Mouse (Mus musculus) mature B cell (primary cell): ENCODE results near the gene Ifit1bl1.
"Not testable (repeated sequence)": the region's sequence is repeated elsewhere in the genome, so short reads cannot be mapped to it uniquely, and the experiment has no call there.

Experiments used
- in situ Hi-C: fragments of 300-500 bp; cut with MboI; formaldehyde crosslinking; loops from 2 replicates; pipeline ENCODE4 v1.14.3; 2019

Ifit1bl1 gene

DNA sequence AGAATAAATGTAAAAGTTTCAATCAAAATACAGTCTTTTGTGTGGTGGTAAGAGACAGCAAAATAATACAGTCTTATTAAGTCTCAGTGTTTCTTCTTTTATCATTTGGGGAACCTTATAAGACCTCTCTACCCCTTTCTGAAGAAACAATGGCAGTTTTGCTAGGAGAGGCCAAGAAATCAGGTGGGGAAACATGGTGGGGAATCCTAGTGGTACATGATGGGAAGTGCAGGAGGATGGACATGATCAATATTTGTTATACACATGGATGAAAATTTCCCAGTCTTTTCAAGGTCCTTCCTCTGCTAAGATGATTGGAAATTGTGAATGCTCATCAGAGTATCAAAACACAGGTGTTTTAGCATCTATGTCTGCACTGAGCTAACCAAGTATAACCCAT lies 12.8 kb downstream of the Ifit1bl1 start:
- in situ Hi-C loops = no loop called here

DNA sequence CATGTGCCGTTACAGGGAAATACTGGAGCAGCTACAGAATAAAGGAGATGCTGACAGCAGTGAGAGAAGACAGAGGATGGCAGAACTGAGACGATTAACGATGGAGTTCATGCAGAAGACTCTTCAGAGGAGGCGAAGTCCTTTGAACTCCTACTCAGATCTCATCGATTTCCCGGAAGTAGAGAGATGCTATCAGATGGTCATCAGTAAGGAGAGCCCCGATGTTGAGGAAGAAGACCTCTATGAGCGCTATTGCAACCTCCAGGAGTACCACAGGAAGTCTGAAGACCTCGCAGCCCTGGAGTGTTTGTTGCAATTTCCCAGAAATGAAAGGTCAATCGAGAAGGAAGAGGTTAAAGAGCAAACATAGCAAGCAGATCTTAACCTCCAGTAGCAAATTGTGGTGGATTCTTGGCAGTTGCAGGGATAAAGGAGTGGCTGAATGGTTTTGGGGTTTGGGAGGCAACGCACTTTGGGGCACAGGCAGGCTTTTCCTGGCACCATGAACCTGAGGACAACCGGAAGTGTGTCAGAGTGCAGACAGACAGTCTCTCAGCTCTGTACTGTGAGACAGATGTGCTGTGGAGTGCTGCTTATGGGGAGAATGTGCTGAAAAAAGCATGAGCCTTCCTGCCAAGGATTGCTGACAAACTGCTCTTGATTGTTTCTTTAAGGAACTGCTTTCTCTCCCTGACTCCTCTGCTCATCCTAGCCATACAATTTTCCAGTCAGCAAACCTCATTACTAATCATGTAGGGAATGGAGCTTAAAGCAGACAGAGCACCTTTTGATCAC lies 13.7 kb downstream of the Ifit1bl1 start:
- in situ Hi-C loops = not testable (repeated sequence)

DNA sequence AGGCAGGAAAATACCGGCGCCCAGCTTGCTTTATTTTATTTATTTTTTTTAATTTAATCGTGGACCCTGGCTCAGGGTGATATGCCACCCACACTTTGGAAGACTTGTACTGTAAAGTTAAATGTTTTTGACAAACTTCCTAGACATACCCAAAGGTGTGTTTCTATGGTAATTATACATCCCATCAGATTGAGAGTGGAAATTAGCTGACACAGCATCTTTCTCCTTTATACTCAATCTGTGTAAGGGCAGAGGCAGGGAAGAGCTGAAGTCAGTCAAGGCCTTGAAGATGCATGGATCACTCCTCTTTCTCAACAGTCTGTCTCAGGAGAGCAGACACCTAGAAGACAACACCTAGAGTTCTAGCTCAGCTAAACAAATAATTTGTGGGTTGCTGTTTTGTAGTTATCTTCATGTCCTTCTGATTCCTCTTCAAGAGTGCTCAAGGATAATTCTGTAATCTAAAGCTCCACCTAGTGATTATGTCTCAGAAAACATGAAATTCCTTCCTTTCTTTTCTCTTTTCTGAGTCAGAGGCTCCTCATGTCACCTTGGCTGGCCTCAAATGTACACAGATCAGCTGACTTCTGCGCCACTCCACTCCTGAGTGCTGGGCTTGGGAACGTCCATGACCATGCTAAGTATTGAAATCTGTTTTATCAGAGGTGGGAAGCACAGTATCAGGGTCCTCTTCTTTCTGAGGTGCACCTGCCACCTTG lies 15.9 kb downstream of the Ifit1bl1 start:
- in situ Hi-C loops = not testable (repeated sequence)

DNA sequence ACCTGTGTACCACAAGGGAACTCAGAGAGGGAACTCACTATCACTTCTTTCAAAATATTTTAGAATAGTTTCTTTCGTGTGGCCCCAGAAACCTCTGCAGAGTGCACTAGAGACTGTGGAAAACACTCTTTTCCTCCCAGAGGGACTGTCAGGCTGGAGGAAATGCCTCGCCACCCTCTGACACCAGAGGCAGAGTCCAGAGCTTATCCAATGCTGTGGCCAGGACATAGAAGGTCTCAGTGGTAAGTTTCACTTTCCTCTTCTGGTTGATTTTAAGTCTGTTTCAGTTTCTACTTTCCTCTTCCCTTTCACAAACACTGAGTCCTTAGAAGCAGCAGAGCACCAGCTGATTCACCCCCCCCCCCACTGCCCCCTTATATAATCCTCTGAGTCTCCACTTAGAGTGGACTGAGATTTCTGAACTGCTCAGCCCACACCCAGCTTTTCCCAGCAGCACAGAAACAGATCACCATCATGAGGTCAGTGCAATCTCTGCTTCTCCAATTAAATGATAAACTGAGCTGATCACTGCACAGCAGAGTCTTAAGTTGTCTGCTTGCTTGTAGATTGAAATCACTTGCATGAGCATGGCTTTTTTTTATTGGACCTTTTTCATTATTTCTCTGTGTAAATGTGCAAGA lies 18.5 kb downstream of the Ifit1bl1 start, which contains the start of gene Ifit3:
Gene Ifit3, plus strand, starts transcription at position 406 of the 641 bp plus-strand sequence.
- in situ Hi-C loops = not testable (repeated sequence)

DNA sequence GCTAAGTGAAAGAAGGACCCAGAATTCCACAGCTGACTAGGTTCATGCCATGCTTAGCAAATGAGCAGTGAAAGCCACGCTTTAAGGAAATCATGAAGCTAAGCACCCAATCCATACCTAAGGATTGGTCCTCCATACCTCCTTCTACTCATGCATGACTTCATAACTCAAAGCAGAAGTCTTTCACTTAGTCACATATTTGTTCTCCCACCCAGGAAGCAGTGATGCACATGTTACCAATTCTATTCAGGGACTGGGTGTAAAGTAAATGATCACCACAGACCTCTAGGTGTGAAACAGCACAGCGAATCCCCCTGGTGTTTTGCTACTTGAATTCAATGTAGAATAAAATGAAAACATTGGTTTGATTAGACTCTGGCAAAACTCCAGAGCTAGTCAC lies 19.1 kb downstream of the Ifit1bl1 start:
- in situ Hi-C loops = not testable (repeated sequence)

DNA sequence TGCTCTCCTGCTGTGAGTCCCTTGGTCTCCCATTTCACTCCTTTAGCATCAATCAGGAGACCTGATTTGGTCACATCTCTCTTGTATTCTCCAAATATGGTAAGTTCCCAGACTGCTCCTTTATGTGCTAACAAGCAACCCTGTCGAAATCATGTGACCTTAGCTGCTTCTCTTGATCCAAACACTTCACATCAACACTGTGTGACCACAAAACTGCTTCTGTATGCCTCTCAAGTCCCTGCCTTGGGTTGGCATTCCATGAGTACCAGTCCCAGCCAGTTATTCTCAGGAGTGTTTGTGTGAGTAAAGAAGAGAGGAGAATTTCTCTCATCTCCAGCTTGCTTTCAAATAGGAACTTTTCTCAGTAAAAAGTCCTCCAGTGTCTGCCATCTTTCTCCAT lies 24.6 kb downstream of the Ifit1bl1 start:
- in situ Hi-C loops = no loop called here

DNA sequence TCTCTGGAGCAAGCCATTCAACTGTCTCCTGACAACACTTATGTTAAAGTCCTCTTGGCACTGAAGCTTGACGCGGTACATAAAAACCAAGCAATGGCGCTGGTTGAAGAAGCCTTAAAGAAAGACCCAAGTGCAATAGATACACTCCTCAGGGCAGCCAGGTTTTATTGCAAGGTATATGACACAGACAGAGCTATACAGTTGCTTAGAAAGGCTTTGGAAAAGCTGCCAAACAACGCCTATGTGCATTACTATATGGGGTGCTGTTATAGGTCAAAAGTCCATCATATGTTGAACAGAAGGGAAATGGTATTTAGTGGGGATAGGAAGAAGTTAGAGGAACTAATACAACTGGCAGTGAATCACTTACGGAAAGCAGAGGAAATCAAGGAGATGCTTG lies 28.1 kb downstream of the Ifit1bl1 start:
- in situ Hi-C loops = no loop called here

DNA sequence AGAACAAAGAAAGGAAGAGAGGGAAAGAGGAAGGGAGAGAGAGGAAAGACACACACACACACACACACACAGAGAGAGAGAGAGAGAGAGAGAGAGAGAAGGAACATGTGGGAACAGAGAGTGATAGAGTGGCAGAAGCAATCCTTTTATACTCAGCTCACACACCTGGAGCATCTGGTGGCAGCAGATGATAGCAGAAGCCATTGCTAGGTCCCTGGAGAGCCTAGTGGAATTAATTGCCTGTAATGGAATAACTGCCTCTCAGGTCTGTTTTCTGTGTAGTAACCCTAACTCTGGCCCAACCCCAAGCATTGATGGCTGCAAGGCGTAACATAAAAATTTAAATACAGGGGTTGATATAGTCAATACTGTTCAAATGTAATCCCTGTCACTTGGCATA lies 30.7 kb downstream of the Ifit1bl1 start:
- in situ Hi-C loops = no loop called here

DNA sequence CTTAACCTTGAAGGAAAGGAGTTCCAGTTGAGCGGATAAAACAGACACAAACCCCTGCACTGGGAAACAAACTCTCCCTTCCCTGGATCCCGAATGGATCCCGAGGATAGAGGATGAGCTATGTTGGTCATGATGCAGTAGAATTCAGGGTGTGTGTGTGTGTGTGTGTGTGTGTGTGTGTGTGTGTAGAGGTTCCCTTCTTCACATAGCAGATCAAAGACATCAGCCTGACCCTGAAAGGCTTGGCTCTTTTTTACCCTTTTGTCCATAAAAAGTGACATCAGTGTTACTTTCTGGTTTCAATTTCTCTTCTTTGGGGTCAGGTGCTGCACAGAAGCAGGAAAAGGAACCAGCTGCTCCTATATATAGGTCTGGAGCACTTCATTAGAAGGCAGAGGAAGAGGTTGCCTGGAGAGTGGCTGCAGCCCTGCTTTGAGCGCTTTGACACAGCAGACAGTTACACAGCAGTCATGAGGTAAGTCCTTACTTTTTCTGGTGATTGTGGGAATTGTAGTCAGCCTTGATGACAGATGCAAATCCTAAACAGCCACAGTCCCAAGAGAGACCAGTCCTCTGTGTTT lies 31.8 kb downstream of the Ifit1bl1 start:
- in situ Hi-C loops = no loop called here

DNA sequence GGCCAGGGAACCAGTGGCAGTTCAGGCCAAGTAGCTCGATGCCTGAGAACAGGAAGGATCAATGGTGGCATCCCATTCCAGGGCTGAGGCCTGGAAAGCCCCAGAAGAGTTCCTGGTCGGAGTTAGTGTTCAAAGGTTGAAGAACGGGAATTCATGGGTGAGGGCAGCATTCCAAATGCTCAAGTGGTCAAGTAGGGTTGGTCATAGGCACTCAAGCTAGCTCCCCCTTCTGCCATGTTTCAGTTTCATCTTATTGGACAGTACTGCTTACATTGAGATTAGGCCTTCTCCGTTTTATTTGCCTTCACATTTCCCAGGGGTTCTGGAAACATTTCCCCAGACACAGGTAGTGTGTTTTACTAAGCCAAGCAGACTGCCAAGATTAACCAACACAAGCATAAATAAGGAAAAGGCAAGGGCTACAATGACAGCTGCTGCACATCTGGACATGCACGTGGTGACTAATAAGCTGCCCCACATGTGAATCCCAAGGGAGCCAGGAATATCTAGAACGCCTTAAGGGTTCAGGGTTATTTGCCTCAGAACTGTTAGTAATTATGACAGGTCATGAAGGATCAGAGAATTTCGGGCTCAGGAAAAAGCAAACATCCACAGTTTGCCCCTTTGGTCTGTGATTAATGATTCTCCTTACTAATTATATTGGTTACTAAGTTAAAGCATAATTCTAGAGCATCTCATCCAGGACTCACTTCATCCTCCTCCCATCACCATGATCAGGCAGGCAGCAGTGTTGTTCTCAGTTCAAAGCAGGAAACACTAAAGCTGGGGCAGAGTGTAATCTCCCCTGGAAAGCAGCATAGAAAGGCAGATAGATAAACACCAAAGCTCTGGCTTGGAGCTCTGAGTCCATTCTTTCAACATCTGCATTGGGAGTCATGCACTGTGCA lies 32.5 kb downstream of the Ifit1bl1 start:
- in situ Hi-C loops = no loop called here

DNA sequence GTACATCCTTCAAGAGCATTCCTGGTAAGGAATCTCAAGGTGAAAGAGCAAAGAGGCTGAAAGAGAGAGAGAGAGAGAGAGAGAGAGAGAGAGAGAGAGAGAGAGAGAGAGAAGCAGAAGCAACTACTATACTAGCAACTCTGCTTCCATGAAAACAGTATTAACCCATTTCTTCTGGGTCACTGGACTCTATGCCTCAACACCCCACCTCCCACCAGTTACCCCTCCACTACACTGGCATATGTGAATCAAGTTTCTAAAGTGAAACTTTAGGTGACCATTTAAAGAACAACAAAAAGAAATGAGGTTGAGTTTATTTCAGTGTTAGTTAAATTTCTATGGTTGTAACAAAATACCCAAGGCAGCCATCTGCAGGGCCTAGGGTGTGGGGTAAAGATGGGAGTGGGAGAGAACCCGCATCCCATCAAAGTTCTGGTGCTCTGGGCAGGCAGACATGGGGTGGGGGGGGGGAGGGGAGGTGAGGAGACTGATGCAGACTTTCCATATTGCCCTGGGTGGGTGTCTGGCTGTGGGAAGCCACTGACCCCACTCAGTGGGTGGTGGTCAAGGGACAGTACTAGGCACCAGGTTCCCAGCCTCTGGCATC lies 35.5 kb downstream of the Ifit1bl1 start:
- in situ Hi-C loops = no loop called here

DNA sequence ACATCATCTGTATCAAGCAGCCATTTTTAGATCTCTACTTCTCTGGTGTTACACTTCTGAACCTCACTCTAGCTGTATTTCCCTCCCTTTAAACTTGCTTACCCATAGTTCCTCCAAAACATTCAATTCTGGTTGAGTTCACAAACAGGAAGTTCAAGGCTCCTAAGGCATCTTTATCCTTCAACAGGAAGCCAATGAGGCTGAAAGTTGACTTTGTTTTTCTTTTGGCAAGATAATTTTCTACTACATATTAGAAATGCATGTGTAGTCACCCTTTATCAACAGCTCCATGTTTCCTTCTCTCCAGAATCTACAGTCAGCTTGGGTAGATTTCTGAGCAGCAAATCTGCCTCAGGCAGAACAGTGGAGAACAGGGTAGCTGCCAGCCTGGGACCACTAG lies 39.2 kb downstream of the Ifit1bl1 start:
- in situ Hi-C loops = no loop called here

DNA sequence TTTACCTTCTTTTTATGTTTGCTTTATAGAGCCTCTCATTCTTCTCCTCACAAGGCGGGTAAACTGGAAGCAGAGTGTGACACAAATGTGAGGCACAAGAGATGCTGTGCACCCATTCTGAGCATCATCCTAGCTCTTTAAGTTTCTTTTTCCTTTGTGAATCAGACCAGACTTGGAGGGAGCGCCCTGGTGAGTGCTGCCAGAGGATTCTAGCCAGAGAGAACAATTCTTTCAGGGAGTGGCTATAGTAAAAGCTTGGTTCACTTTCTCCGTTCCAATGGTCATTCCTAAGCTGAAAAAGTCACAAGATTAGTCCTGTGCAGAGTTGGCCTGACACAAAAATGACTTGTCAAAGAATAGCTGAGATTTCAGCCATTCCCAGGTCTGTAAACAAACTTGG lies 45.1 kb downstream of the Ifit1bl1 start:
- in situ Hi-C loops = no loop called here

DNA sequence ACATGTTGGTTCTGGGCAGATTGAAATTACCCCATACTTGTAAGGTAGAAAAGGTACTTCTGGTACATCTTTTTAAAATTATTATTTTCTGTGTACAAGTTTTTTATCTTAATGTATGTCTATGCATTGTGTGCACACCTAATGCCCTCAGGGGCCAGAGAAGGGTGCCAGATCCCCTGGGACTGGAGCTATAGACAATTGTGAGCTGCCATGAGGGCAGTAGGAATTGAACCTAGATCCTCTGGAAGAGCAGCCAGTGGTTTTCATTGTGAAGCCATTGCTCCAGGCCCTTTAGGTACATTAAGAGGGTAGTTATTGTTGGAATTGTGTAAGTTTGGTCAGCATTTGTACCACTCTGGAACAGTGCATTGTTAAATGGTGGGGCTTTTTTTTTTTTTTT lies 47.7 kb downstream of the Ifit1bl1 start:
- in situ Hi-C loops = no loop called here

DNA sequence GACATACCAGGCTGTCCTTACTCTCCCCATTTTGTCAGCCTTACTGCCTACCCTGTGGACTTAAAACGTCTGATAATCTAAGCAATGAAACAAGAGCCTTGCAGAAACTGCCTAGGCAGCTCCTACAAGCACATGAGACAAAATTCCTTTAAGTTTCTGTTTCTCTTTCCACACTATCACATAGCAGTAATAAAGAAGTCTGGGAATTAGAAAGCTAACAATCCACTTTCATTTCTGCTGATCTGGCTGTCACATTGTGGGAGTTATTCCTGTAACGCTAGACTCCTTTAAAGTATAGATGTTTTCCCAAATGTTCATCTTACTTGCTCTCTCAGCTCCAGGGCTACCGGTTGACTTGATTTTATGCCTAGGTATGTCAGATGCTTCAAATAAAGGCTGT lies 48.2 kb downstream of the Ifit1bl1 start:
- in situ Hi-C loops = no loop called here

DNA sequence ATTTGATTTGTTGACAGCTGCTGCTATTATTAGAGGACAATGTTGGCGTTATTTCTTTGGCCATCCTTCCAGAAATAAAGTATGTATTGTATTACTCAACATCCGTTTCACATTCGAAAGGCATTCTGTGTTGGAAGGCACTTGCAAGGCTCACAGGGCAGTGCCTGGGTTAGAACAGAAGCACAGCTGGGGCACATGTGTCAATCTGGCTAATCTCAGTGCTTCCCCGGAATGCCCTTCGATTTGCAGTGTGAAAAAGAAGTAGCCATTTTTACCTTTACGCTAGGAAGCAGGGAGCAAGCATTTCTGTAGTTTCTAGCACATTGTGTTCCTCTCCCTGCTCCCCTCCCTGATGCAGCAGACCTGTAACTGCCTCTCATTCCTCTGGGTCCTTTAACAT lies 48.7 kb downstream of the Ifit1bl1 start:
- in situ Hi-C loops = no loop called here

DNA sequence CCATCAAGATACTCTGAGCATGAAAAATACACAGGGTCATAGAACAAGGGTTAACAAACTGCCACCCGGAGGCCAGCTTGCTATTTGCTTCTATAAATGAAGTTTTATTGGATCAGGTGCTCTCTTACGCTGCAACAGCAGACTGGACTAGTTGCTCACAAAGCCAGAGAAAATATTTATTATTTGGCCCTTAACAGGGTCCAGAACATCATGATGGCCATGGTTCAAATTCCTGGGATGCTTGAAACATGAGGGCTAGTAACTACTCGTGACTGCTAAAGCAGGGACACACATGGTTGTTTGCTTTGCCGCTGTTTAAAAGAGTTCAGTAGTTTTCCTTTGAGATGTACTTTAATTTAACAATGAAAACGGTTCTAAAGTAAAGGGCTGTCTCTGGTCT lies 49.8 kb downstream of the Ifit1bl1 start:
- in situ Hi-C loops = no loop called here

DNA sequence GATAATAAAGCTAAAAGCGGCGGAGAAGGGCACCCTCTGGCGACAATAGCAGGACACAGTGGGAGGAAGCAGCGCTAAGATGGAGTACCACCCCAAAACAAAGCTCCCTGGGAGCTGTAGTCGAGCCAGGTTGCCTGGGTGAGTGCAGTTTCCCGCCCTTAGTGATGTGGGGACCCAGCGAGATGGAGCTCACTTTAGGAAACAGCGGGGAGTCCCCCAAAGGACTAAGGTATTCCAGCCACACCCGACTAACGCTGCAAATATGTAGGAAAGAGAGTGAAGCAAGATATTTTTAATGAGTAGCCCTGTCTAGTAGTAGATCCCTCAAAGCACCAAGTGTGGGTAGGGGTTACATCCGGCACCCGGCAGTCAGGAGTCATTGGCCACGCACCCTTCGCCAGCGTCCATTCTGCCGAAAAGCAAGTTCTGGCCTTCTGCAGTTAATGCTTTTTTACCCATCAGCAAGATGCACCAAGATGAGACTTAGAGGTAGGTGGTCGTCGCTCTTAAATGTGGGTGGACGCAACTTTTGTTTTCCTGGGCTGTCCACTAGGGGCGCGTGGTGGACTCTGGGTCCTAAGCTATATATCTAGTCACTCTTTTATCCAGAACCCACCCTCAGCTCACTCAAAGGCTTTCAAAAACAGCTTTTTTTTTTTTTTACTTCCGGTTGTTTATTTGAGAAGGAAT lies 51.1 kb downstream of the Ifit1bl1 start, which contains the start of gene Ifit2:
Gene Ifit2, plus strand, starts transcription at position 161 of the 690 bp plus-strand sequence.
- in situ Hi-C loops = no loop called here

DNA sequence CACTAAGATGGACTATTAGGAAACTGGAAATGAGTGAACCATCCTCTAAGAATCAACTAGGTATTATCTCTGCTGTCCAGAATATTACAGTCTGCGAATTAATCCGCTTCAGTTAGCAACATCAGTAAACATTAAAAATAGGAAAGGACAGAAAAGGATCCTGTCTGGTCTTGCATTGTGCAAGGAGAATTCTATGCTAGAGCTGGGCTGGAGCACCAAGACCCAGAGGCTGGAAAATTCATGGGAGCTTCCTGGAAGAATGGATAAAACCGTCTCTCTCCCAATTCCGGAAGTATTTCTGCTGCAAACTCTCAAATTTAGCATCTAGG lies 51.6 kb downstream of the Ifit1bl1 start:
- in situ Hi-C loops = no loop called here

DNA sequence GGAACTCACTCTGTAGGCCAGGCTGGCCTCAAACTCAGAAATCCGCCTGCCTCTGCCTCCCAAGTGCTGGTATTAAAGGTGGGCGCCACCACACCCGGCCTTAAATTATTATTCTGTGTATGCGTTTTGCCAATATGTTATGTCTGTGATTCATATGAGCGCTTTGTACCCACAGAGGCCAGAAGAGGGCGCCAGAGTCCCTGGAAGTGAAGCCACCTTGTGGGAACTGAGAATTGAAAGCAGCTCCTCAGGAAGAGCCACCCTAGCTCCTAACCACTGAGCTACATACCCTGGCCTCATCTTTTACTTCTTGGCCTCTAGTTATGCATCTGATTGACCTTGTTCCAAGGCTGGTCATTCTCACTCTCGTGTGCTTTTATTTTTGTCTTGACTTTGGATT lies 53.8 kb downstream of the Ifit1bl1 start:
- in situ Hi-C loops = loop anchor here (5.0 kb wide), 1 partner anchor 89 kb away; no protein-coding TSS in a partner anchor
